Mouse (Mus musculus) erythroblast, embryonic 14.5 days (primary cell): ENCODE data around the gene Atp2b2.

Experiments
- GATA1 ChIP-seq: IDR thresholded peaks from 2 replicates; pipeline ENCODE4 v1.6.1; 2012; ENCODE audit warnings: low read length, inconsistent platforms, mixed read lengths
- TAL1 ChIP-seq: IDR thresholded peaks from 3 replicates; pipeline ENCODE4 v1.6.1; 2012; ENCODE audit warnings: low read length, inconsistent platforms, mixed read lengths

- TF ChIP-seq TAL1 (no peak), GATA1 (no peak)
These were observed 30.4 kb downstream of the Atp2b2 start for GRCm38 (mm10) chr6:114011976-114012375.
